Mouse (Mus musculus): Measurements from ENCODE around the gene Bmp6.

Bmp6 gene

GRCm38 (mm10) chr13:38354284-38354683 lies 9.4 kb downstream of the Bmp6 start:
- no peak for DNase-seq

- no peak for DNase-seq
Observed at GRCm38 (mm10) chr13:38359045-38359444, 14.1 kb downstream of the Bmp6 start.

GRCm38 (mm10) chr13:38362751-38363150 lies 17.8 kb downstream of the Bmp6 start:
- DNase-seq: no peak

GRCm38 (mm10) chr13:38363869-38364268 lies 19.0 kb downstream of the Bmp6 start:
- DNase-seq: no peak

GRCm38 (mm10) chr13:38369624-38370023 lies 24.7 kb downstream of the Bmp6 start:
- DNase-seq: no peak

- DNase-seq: no peak
Observed at GRCm38 (mm10) chr13:38376071-38376470, 31.2 kb downstream of the Bmp6 start.

- DNase-seq: no peak
Observed at GRCm38 (mm10) chr13:38377355-38377754, 32.4 kb downstream of the Bmp6 start.

GRCm38 (mm10) chr13:38379806-38380205 lies 34.9 kb downstream of the Bmp6 start:
- no peak for DNase-seq

GRCm38 (mm10) chr13:38386035-38386559 lies 41.2 kb downstream of the Bmp6 start:
- no peak for DNase-seq

GRCm38 (mm10) chr13:38387453-38388040 lies 42.6 kb downstream of the Bmp6 start:
- DNase-seq: no peak

GRCm38 (mm10) chr13:38393444-38393843 lies 48.5 kb downstream of the Bmp6 start:
- no peak for DNase-seq

GRCm38 (mm10) chr13:38395026-38395425 lies 50.1 kb downstream of the Bmp6 start:
- no peak for DNase-seq

- DNase-seq: no peak
Observed at GRCm38 (mm10) chr13:38397007-38397545, 52.2 kb downstream of the Bmp6 start.

- DNase-seq: no peak
Observed at GRCm38 (mm10) chr13:38398658-38399057, 53.8 kb downstream of the Bmp6 start.

GRCm38 (mm10) chr13:38400662-38401061 lies 55.8 kb downstream of the Bmp6 start:
- no peak for DNase-seq

- no peak for DNase-seq
Observed at GRCm38 (mm10) chr13:38407611-38408315, 62.9 kb downstream of the Bmp6 start.

GRCm38 (mm10) chr13:38408636-38409035 lies 63.7 kb downstream of the Bmp6 start:
- no peak for DNase-seq

GRCm38 (mm10) chr13:38410322-38410865 lies 65.5 kb downstream of the Bmp6 start:
- peak; percentile 25 for DNase-seq

- DNase-seq: no peak
Observed at GRCm38 (mm10) chr13:38419781-38420180, 74.9 kb downstream of the Bmp6 start.

GRCm38 (mm10) chr13:38422491-38422890 lies 77.6 kb downstream of the Bmp6 start:
- no peak for DNase-seq

GRCm38 (mm10) chr13:38425294-38425693 lies 80.4 kb downstream of the Bmp6 start:
- DNase-seq: no peak

GRCm38 (mm10) chr13:38429671-38430070 lies 84.8 kb downstream of the Bmp6 start:
- no peak for DNase-seq

GRCm38 (mm10) chr13:38430075-38430474 lies 85.2 kb downstream of the Bmp6 start:
- DNase-seq: no peak

GRCm38 (mm10) chr13:38434831-38435230 lies 89.9 kb downstream of the Bmp6 start:
- DNase-seq: no peak

Data from liver (tissue).